Mouse (Mus musculus) embryonic fibroblast, embryonic 13.5 days (primary cell): ENCODE results near the gene Ripply3.

Source experiments
- CTCF ChIP-seq: IDR thresholded peaks from 2 replicates; pipeline ENCODE4 v1.5.1; 2011; ENCODE audit warnings: mild to moderate bottlenecking, control low read depth, low read length, moderate library complexity, borderline replicate concordance; ENCODE audit not compliant: insufficient read depth
- POLR2A ChIP-seq: IDR thresholded peaks from 2 replicates; pipeline ENCODE4 v1.6.1; 2011; ENCODE audit warnings: low read depth, mild to moderate bottlenecking, control low read depth, low read length, moderate library complexity

DNA sequence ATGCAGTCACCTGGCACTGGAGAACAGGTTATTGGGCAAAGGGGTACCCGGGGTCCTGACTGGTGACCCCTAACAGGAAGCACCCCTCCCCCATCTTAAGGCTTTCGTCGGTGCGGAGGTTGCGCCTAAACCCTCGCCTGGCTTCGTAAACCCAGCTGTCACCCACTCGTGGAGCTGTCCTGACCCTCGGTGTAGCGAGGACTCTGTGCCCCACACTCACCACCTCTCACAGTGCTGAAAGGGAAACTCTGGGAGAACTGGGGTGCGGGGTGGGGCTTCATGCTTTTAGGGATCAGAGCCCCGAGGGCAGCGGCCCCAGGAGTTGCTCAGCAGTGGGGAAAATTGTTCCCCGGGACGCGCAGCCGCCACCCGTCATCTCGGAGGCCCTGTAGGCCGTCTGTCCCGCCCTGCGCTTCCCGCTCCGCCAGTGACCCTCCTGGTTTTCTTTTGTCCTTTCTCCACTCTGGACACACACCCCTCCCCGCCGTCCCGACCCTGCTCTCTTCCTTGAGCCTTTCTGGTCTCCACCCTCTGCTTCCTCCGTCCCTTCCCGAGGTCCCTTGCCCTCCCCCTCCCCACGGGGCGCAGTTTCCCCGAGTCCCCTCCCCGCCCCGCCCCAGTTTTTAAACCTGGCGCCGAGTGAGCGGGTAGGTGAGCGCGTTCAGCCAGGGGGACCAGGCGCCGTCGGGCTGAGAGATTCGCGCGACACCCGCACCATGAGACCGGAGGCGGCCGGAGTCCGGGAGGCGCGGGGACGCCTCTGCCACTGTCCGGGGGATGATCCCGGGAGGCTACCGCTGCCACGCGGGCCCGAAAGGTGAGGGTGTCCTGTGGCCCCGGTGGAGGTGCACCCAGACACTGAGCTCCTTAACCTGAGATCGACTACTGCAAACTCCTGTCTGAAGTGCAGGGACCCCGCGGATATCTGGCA is at the start of gene Ripply3:
- no peak for TF ChIP-seq CTCF
- no peak for TF ChIP-seq POLR2A
